Mouse (Mus musculus) liver, postnatal 0 days (tissue): ENCODE measurements at regions not wholly inside any gene's neighbourhood (a gene's known extent, or its start where the extent isn't known, plus 50 kb on each side); places are given as distances from the start of the nearest gene placed in this dataset.
"Not testable (repeated sequence)": the region's sequence is repeated elsewhere in the genome, so short reads cannot be mapped to it uniquely, and the experiment has no call there.

Experiments used
- ATAC-seq: fragments of 200-750 bp; cut with Nextera tagmentation; 2 replicates; pipeline ENCODE4 v1.8.0; 2017; ENCODE audit warnings: mild to moderate bottlenecking, moderate library complexity
- DNase-seq: peaks from one replicate; pipeline ENCODE4 v3.0.0-alpha.2; 2016
- H3K27ac ChIP-seq: fragments of 300-500 bp; sonication (generic); 2 replicates; pipeline ENCODE4 v1.5.1; 2014; ENCODE audit warnings: antibody characterized with exemption, moderate library complexity, mild to moderate bottlenecking, low read depth
- H3K27me3 ChIP-seq: fragments of 300-500 bp; sonication (generic); 2 replicates; pipeline ENCODE4 v1.6.1; 2014; ENCODE audit warnings: low read length, control low read depth, mixed read lengths; ENCODE audit not compliant: insufficient read depth
- H3K36me3 ChIP-seq: fragments of 300-500 bp; sonication (generic); replicated peaks from 2 replicates; pipeline ENCODE4 v1.6.1; 2014; ENCODE audit warnings: mild to moderate bottlenecking, control low read depth, low read length, moderate library complexity, mixed read lengths; ENCODE audit not compliant: insufficient read depth
- H3K4me1 ChIP-seq: fragments of 300-500 bp; sonication (generic); 2 replicates; pipeline ENCODE4 v1.6.1; 2014; ENCODE audit warnings: antibody characterized with exemption, mild to moderate bottlenecking, control low read depth; ENCODE audit not compliant: insufficient read depth
- H3K4me2 ChIP-seq: fragments of 300-500 bp; sonication (generic); 2 replicates; pipeline ENCODE4 v1.6.1; 2014; ENCODE audit warnings: low read depth, mild to moderate bottlenecking, low read length, moderate library complexity, mixed read lengths
- H3K4me3 ChIP-seq: fragments of 300-500 bp; sonication (generic); 2 replicates; pipeline ENCODE4 v1.5.1; 2014; ENCODE audit warnings: low read depth, low read length
- H3K9ac ChIP-seq: fragments of 300-500 bp; sonication (generic); replicated peaks from 2 replicates; pipeline ENCODE4 v1.6.1; 2014; ENCODE audit warnings: mild to moderate bottlenecking, moderate library complexity
- H3K9me3 ChIP-seq: fragments of 300-500 bp; sonication (generic); 2 replicates; pipeline ENCODE4 v1.6.1; 2016; ENCODE audit warnings: mild to moderate bottlenecking, control low read depth, low read length, mixed read lengths
- CTCF ChIP-seq: sonication (generic); IDR thresholded peaks from 2 replicates; pipeline ENCODE4 v1.5.1; 2016; ENCODE audit warnings: antibody characterized with exemption, low read depth
- EP300 ChIP-seq: IDR thresholded peaks from 2 replicates; pipeline ENCODE4 v1.6.1; 2016; ENCODE audit warnings: antibody characterized with exemption, low read depth, mild to moderate bottlenecking
- WGBS: fragments of 180-500 bp; shearing (Covaris S2); extraction: QIAGEN DNeasy Blood & Tissue Kit; methylation state at CpG from one replicate; pipeline ENCODE4 v1.1.7; 2014; ENCODE audit not compliant: insufficient replicate concordance; 5-methylcytosine and 5-hydroxymethylcytosine counted together

- WGBS: 61% methylated on average over 2 of the region's 2 CpGs
- no peak for ATAC-seq
These were observed 66.8 kb upstream of the Nt5e start for GRCm38 (mm10) chr9:88260072-88260635.

GRCm38 (mm10) chr9:88262461-88262860 is 64.5 kb upstream of the Nt5e start:
- Histone ChIP-seq H3K4me1 (no peaks in the 10 kb centered on the region), H3K4me3 (no peak overlapping the region), H3K27me3 (no peaks in the 10 kb centered on the region), H3K27ac (no peak overlapping the region), H3K9me3 (no peaks in the 10 kb centered on the region), H3K36me3 (no peaks in the 10 kb centered on the region), H3K4me2 (no peak overlapping the region), H3K9ac (no peak overlapping the region)
- DNase-seq (no peak), ATAC-seq (no peak)
- no peak for TF ChIP-seq CTCF
- no peak for TF ChIP-seq EP300
- 76% methylated on average over 3 of the region's 3 CpGs for WGBS

More at GRCm38 (mm10) chr9:88260072-88260635, 66.8 kb upstream of the Nt5e start:
- Histone ChIP-seq H3K9me3 (no peaks in the 10 kb centered on the region), H3K4me2 (no peak overlapping the region), H3K36me3 (no peaks in the 10 kb centered on the region), H3K27me3 (no peaks in the 10 kb centered on the region), H3K4me3 (no peak overlapping the region), H3K9ac (no peak overlapping the region), H3K27ac (no peak overlapping the region), H3K4me1 (no peaks in the 10 kb centered on the region)
- DNase-seq: no peak
- TF ChIP-seq CTCF (no peak), EP300 (no peak)

- not testable (repeated sequence) for H3K9me3 ChIP-seq, H3K4me1 ChIP-seq, H3K9ac ChIP-seq, H3K4me2 ChIP-seq, DNase-seq, H3K36me3 ChIP-seq, H3K27me3 ChIP-seq, H3K27ac ChIP-seq, H3K4me3 ChIP-seq, ATAC-seq
- WGBS: 85% methylated on average over 1 of the region's 1 CpGs
These were observed 60.7 kb upstream of the Nt5e start for GRCm38 (mm10) chr9:88266346-88266745.

- no peaks in the 10 kb centered on the region for H3K27me3 ChIP-seq
- H3K4me2 ChIP-seq: no peak overlapping the region
- no peaks in the 10 kb centered on the region for H3K36me3 ChIP-seq
- H3K4me1 ChIP-seq: peaks cover 6% of the 10 kb centered on the region
- TF ChIP-seq CTCF: no peak
- no peak for TF ChIP-seq EP300
- DNase-seq: no peak
- 69% methylated on average over 2 of the region's 2 CpGs for WGBS
- H3K9ac ChIP-seq: no peak overlapping the region
- H3K9me3 ChIP-seq: no peaks in the 10 kb centered on the region
- H3K4me3 ChIP-seq: no peak overlapping the region
- no peak for ATAC-seq
- no peak overlapping the region for H3K27ac ChIP-seq
These were observed 58.2 kb upstream of the Nt5e start for GRCm38 (mm10) chr9:88268811-88269210.

GRCm38 (mm10) chr9:88269216-88269615 is 57.8 kb upstream of the Nt5e start:
- H3K4me3 ChIP-seq: no peak overlapping the region
- no peak overlapping the region for H3K27ac ChIP-seq
- TF ChIP-seq EP300 (no peak), CTCF (no peak)
- no peaks in the 10 kb centered on the region for H3K9me3 ChIP-seq
- H3K4me2 ChIP-seq: no peak overlapping the region
- DNase-seq (no peak), ATAC-seq (no peak)
- peaks cover 6% of the 10 kb centered on the region for H3K4me1 ChIP-seq
- 82% methylated on average over 5 of the region's 5 CpGs for WGBS
- H3K27me3 ChIP-seq: no peaks in the 10 kb centered on the region
- H3K9ac ChIP-seq: no peak overlapping the region
- no peaks in the 10 kb centered on the region for H3K36me3 ChIP-seq

GRCm38 (mm10) chr9:88270836-88271235 is 56.2 kb upstream of the Nt5e start:
- ATAC-seq (peak; percentile 65), DNase-seq (no peak)
- Histone ChIP-seq H3K9me3 (no peaks in the 10 kb centered on the region), H3K4me2 (no peak overlapping the region), H3K9ac (no peak overlapping the region), H3K4me1 (peaks cover 6% of the 10 kb centered on the region), H3K36me3 (no peaks in the 10 kb centered on the region), H3K27ac (peak overlapping the region; percentile 22), H3K4me3 (no peak overlapping the region), H3K27me3 (no peaks in the 10 kb centered on the region)
- WGBS: 76% methylated on average over 1 of the region's 1 CpGs
- no peak for TF ChIP-seq EP300
- TF ChIP-seq CTCF: no peak

- peak; percentile 51 for ATAC-seq
- Histone ChIP-seq H3K4me3 (no peak overlapping the region), H3K36me3 (no peaks in the 10 kb centered on the region), H3K4me2 (no peak overlapping the region), H3K9me3 (no peaks in the 10 kb centered on the region), H3K27me3 (no peaks in the 10 kb centered on the region), H3K27ac (no peak overlapping the region), H3K4me1 (peaks cover 6% of the 10 kb centered on the region), H3K9ac (no peak overlapping the region)
- DNase-seq: peak; percentile 57
- no peak for TF ChIP-seq CTCF
- peak; percentile 61; the same call in 1 of the 2 replicates for TF ChIP-seq EP300
- WGBS: 39% methylated on average over 4 of the region's 4 CpGs
These were observed 53.7 kb upstream of the Nt5e start for GRCm38 (mm10) chr9:88273304-88273703.
